Mouse (Mus musculus): Measurements from ENCODE around the gene Nfkb2. TPM values are rescaled to one million over a fixed set of nuclear protein-coding genes. Genes with fewer than 3 reads are reported as not detected.

Gene Nfkb2
- total RNA-seq (2021), result 42.4 and 44.3 TPM in 2 replicates
- long read RNA-seq, transcript Nfkb2-202 (22 exons, 3,141 nt), result major isoform, 9 of 25 reads
- long read RNA-seq, partial matches to known transcripts, result 11 of 25 reads
- long read RNA-seq, other reads (novel, unspliced or antisense), result 2 of 25 reads

DNA sequence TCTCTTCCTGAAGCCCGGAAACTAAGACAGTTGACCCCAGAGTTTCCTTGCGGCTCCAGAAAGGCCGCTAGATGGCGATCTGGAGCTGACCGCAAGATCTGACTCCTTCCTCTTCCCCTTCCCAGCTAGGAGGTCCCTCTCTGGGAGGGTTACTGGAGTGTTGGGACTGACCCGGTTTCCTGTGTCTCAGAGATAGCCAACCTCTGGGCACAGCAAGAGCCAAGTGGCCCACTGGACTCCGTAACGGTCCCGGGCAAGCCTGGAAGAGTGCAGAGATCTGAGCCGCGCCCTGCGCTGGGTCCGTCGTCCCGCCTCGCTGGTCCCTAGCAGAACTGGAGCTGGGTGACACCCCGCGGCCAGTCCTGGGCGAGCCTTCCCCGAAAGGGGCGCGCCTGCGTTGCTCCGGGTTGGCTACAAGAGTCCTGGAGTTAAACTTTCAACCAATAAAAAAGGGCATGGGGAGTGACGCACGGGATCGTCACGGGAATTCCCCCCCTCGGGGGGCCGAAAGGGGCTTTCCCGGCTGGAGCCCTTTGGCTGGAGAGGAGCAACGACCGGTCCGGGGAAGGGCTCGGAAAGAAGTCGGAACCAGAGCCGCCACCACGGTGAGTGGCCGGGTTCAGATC, at the start of gene Nfkb2:
Gene Nfkb2 (plus strand): TSS at position 105 of the 626 bp plus-strand sequence.
- peak; percentile 93 for DNase-seq

DNA sequence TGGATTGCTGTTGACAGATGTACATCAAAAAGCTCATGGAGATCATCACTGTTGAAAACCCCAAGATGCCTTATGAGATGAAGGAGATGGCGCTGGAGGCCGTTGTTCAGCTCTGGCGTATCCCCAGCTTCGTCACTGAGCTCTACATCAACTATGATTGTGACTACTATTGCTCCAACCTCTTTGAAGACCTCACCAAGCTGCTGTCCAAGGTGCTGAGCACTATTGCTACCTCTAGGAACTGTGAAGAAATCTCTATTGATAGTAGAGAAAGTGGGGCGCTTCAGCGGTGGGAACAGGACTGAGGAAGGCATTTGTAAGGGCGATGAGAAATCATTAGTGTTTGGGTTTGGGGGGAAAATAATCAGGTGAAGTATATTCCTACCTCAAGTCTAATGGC, 39.4 kb upstream of the Nfkb2 start:
- no peak for DNase-seq

DNA sequence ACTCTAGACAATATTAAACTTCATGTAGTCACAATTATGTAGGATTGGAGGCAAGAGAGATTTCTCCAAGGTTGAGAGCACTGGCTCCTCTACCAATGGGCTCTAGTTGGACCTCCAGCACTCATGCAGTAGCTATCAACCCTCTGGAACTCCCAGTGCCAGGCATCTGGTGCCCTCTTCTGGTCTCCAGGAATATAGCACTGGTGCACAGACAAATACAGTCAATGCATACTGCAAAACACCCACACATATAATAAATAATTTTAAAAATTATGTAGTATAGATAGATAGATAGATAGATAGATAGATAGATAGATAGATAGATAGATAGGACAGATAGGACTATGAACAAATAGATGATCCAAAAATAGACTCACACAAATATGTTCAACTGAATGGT, 28.8 kb upstream of the Nfkb2 start:
- DNase-seq, result no peak

DNA sequence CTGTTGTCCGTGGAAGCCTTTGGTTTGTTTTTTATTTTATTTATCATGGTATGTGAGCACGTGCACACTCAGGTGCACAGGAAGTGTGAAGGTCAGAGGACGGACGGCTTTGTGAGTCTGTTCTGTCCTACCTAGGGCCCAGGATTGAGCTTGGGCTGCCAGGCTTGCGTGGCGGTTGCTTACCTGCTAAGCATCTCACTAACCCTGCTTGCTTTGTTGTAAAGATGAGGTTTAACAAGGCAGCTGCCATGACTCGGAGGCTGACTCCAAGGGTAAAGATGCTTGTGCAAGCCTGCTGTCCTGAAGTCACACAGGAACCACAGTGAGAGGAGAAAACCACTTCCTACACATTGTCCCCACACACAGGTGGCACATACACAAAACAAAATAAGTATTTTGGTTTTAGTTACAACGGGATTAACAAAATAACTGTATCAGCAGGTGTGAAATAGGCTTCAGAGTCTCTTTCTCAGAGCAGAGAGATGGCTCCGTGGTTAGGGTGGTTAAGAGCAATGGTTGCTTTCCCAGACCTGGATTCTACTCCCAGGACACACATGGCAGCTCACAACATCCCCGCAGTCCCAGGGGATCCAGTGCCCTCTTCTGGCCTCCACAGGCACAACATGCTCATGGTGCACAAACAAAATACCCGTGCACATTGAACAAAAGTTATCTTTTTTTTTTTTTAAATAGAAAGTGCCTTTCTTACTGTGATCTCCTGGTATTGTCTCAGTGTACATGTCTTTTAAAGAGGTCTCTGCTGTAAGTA, 21.9 kb upstream of the Nfkb2 start:
- no peak for DNase-seq

DNA sequence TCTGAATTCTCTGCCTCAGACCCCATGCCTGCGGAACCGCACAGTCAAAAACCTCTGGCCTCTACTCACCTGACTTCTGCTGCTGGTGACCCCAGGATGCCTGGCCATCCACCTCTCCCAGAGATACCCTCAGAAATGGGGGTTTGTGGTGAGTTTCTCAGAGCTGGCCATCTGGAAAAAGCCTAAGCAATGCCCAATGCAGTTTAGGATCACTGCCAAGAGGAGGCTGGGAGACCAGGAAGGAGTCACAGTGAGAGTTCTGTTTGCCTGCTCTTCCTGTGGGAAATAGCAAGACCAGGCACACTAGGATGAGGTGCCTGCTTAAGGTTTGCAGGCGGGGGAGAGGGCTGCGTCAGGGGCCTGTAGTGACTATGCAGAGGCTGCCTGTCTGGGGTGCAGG, 19.4 kb upstream of the Nfkb2 start:
- no peak for DNase-seq

DNA sequence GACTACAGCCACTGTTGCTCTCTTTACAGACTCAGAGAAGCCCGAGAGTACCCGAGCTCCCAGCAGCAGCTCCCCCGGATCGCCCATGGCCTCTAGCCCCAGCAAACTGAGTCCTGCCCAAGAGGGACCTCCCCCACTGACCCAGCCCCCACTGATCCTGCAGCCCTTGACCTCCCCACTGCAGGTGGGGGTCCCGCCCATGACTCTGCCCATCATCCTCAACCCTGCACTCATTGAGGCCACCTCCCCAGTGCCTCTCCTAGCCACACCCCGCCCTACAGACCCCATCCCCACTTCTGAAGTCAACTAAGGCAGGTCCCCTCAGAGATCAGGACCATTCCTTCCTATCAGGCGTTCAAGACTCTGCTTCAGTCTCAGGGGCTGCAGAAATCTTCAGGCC, 18.5 kb upstream of the Nfkb2 start:
- DNase-seq, result no peak

DNA sequence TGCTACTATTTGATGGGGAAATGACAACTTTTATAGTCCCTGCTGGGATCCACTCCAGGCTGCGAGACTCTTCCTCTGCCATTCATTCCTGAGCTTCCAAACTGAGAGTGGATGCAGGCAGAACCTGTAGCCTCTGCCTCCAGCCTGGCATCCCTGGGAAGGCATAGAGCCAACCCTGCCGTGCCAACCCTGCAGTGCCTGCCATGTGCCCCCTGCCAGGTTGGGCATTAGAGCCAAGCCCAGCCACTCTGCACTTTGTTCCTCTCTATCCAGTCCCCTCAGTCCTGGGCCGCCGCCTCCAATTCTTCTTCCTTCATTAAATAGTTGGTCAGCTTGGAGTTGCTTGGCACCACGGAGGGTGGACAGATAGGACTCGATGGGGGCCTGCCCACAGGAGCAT, 18.1 kb upstream of the Nfkb2 start:
- DNase-seq, result no peak

DNA sequence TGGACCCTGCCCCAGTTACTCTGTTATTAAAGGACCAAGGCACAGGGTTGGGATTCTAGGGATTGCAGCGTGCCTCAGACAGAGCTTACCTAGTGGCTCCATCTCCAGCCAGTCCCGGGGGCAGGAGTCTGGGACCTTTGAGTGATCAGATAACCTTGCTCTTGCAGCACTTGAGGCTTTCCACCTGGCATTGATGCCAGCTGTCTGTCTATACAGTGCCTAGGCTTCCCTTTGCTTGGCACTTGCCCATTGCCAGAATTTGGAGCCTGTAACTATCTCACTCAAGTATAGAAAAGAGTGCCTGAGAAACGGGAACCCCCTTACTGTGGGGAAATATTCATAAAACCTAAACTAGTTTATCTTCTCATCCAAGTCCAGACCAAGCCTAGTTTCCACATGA, 17.2 kb upstream of the Nfkb2 start:
- no peak for DNase-seq

DNA sequence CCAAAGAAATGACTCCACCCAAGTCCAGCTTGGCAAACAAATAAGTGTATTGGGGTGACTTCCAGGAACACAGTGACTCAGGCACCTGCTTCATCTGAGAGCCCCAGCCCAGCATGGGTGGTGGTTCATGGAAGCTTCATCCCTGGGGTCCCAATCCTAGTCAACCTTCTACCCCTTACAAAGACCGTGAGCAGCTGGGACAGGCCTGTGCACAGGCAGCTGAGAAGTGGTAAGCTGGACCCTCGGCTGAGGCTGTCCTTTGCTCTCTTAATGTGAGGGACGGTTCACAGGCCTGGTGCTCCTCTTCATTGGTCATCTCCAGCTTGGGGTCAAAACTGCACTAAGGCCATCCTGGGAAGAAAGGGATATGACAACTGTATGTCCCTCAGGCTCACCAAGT, 16.6 kb upstream of the Nfkb2 start:
- DNase-seq, result no peak

DNA sequence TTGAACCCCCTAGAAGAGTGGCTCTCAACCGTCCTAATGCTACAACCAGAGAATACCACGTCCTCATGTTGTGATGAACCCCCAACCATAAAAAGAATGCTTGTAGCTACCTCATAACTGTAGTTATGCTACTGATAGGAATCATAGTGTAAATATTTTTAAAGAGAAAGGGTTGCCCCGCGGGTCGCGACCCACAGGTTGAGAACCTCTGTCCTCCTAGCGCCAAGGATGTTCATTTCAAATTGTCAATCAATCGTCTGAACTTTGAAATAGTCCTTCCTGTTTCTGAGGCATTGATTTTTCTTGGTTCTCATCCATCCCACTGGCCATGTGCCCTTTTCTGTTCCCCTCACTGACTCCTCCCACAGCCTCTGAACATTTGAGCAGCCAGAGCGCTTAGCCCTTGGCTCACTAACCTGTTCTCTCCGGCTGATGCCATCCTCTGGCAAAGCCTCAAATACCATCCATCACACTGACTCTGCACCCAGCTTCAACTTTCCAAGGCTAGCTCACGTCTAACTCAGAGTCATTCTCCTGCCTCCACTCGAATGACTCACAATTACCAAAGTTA, 13.5 kb upstream of the Nfkb2 start:
- no peak for DNase-seq

DNA sequence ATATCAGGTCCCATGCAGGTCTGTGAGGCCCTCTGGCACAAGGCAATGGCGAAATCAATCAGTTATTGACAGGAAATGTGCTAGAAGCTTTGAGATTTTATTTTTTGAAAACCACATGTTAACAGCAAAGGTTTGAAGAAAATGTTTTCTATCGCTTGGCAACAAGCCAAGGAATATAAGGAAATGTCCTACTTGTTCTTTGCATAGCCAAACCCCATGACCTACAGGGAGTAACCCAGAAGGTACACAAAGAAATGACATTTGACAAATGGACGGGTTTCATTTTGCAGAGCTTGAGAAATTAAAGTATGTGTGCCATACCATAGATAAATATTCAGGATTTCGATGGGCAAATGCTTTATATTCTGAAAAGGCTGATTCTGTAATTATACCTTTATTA, 7.2 kb upstream of the Nfkb2 start:
- no peak for DNase-seq

DNA sequence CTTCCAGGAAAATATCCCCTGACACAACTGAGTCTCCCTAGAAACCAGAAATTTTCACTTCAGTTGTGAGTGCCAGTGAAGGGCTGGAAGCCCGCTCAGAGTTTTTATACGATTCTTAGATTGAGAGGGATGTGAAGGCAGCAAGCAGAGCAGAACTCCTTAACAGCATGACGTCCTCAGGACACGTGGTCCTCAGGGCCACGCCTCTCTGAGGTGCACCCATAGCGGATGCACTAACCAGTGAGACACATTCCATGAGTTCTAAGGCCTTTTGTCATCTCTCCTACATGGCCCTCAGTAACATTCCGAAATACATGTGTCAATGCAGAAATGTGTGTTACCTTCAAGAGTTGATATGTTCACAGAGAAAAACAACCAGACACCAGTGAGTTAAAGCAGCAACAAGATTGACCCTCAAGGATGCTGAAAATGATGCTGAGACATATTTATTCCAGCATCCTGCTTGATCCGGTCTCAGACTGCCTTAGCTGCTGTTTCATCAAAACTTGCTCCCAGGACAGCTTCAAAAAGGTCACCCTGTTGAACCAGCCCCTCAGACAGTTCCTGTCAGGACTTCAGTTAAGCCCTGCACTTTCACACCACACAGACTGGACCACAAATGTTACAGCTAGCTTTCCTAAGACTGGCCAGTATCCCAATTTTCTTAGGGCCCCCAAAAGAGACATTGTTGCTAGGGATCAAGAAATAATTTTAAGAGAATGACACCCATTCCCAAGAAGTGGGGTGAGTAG, 3.6 kb upstream of the Nfkb2 start:
- DNase-seq, result no peak

DNA sequence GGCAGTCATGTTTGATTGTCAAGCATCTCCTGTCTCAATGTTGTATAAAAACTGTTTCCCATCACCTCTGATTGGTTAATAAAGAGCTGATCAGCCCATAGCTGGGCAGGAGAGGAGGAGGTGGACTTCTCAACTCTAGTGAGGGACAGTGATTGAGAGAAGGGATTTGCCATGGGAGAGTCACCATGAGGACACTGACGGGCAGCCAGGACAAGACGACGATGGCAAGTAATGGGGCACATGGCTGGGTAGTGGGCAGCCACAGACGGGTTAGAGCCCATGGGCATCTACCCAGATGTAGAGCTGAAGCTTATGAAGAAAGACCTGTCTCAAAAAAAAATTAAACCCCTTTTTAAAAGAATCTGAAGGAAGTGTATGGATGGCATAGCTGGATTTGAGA, 1.6 kb upstream of the Nfkb2 start:
- DNase-seq, result no peak

DNA sequence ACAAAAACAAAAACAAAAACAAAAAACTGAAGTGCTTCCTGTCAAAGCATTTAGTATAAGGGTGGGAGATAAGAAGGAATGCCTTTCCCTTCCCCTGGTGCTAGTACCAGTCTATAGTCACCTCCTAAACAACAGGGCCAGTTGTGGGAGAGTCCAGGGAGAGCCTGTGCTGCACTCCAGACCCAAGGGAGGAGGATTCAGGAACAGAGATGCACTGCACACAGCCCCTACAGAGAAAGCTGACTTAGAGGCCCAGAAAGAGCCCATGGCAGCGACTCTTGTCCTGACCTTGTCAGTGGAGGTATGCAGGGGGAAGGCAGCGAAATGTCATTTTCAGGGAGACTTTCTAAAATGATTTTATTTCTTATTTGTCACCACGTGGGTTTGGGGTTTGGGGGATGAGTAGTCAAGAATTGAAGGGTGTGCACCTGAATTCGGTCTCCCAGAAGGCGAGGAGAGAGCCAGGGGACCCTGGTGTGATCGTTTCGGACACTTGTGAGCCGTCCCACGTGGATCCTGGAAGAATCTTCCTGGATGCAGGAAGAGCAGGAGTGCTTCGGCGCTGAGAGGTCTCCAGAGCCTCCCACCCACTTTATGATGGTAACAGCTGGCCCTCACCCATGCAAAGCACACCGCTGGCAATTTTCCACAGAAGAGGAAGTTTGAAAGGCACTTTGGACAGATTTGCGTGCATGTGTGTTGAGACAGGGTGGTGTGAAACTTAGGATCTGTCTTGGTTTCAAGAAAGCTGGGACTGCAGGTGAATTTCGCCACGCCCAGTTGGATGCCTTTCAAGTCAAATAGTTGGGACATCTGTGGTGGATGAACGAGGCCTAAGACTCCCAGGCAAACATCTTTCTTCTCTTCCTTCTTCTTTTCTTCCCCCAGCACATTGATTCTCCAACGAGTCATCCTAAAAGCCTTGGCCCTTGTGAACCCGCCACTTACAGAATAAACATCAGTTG, 587 bp upstream of the Nfkb2 start:
- DNase-seq, result no peak

DNA sequence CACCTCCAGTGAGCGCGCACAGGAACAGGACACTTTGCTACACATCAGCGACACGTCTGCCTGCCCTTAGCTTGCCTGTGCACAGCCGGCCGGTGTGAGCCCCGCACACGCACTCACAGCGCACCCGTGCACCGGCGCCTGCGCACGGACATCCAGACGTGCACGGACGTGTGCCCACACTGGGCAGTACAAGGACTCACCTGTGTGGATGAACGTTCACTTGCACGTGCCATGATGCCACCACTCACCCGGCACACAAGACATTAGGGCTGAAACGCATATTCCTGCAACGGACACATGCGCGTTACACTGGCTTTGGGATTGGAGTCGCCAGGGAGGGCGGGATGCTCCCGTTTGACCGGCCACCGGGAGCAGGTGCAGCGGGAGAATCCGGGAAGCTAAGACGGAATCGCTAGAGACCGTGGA, 801 bp downstream of the Nfkb2 start:
- peak; percentile 35 for DNase-seq

DNA sequence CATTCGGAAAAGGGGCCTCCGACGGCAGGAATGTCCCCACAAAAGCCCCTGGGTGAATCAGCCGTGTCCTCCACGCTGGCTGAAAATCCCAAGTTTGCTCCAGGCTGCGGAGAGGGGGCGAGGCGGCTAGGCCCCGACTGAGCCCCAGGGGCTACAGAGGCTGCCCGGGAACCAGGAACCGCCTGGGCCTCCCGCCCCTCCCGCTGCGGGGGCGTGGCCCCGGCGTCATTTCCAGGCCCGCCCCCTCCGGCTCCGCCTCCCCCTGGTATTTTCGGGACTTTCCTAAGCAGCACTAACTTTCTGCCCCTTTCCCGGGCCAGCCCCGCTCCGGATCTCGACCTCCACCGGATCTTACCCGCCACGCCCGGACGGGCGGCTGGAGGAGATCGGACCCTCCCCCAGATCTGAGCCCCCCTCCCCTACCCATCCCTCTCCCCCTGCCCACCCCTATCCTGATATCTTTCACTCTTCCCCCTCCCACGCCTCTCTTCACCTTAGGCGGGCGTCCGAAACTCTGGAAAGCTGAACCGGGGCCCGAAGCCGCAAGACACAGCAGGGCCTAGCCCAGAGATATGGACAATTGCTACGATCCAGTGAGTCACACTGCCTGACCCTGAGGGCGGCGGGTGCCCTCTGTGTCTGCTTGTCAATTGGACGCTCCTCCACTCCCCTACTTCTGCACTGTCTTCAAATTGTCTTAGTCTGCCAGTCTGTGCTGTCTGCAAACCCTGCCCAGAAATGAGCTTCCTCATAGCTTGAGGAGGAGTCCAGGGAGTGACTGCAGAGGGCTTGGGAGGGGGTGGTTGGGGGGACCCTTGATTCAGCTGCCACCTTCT, 1.5 kb downstream of the Nfkb2 start:
- peak; percentile 91 for DNase-seq

DNA sequence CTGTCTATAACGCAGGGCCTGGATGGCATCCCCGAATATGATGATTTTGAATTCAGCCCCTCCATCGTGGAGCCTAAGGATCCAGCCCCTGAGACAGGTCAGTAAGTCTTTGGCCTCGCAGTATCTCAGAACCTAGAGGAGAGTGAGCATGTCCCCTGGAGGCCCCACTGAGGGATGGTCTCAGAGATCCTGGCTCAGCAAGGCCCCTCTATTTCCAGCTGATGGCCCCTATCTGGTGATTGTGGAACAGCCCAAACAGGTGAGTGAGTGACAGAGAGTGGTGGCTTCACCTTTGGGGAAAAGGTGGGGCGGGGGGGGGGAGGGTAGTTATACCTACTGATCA, 2.1 kb downstream of the Nfkb2 start:
- no peak for DNase-seq

DNA sequence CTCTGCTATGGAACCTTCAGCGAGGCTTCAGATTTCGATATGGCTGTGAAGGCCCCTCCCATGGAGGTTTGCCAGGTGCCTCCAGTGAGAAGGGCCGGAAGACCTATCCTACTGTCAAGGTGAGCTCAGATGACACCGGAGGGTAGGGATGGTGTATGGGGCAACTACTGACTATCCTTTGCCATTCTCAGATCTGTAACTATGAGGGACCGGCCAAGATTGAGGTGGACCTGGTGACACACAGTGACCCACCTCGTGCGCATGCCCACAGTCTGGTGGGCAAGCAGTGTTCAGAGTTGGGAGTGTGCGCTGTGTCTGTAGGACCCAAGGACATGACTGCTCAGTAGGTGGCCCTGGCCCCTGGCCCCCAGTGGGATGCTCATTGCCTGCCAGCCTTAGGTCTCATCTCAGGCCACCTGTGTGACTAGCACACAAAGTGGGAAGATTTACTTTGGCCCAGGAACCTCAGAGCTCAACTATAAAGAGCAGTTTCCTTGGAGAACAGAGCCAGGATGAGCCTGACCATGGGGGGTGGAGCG, 2.7 kb downstream of the Nfkb2 start:
- DNase-seq, result no peak

DNA sequence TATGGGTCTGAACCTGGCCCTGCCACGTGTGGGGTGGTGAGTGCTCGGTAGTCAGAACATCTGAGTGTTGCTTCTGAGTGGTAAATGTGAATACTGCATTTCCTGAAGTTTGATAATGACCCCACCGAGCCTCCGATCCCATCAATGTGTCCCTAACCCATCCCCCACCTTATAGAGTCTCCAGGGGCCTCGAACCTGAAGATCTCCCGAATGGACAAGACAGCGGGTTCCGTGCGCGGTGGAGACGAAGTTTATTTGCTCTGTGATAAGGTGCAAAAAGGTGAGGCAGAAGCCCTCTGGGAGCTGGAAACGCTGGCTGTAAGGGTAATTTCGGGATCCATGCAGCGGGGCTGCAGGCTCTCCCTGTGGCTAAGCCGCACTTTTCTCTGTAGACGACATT, 3.7 kb downstream of the Nfkb2 start:
- DNase-seq, result no peak

DNA sequence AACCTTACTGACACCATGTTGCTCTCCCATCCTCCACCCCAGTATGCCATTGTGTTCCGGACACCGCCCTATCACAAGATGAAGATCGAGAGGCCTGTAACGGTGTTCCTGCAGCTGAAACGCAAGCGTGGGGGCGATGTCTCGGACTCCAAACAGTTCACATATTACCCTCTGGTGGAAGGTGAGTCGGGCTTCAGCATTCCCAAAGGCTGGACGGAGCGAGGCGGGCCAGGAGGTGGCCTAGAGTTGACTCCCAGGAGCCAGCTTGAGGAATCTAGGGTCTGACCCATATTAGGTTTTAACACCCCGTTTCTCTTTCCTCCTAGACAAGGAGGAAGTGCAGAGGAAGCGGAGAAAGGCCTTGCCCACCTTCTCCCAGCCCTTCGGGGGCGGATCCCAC, 4.2 kb downstream of the Nfkb2 start:
- DNase-seq, result no peak
